ENCODE assay signal across 15 mouse cellular contexts in genomic region chr10:96266100-96266735, GRCm38 (mm10).
A peak's percentile ranks its signal among the peaks of the same experiment; 100 is the strongest.
DNase-seq lines count a peak whose midpoint lies in the region; ATAC-seq and TF ChIP-seq lines count a peak whose summit lies in the region.
"Had no signal": no experiment of that assay in that cellular context is flagged by ENCODE, and none has a peak within 500 bp of the region (broad histone marks: within the 10 kb centered on the region; RNA-seq: fewer than 3 reads in every experiment).

No protein-coding gene starts in this region.

- peaks cover 4% of the 10 kb centered on the region; the same call in 1 of the 2 replicates for H3K4me1 ChIP-seq in lung, adult 2 months (ENCODE audit: control insufficient read depth, insufficient read depth, low read length)
- H3K4me1 ChIP-seq in bone marrow macrophage, adult 2 months (ENCODE audit: control insufficient read depth, insufficient read depth, low read length), result peaks cover 47% of the 10 kb centered on the region
- peaks cover 30% of the 10 kb centered on the region for H3K4me1 ChIP-seq in embryonic facial prominence, embryonic 15.5 days

- intact Hi-C loops in heart, postnatal 14 days (cut with DNase I), result no loop called here

- peak; percentile 8 to 13 for DNase-seq in lung, adult 18-20 months
- DNase-seq in lung, adult 2 months, result no peak
- peak; percentile 50 for DNase-seq in lung, postnatal 36 days
- DNase-seq in kidney, adult 8-10 months, result no peak
- no peak for DNase-seq in heart, postnatal 14 days
- DNase-seq: adrenal gland, postnatal 25 days; cerebellum, adult 11-12 months; liver, postnatal 0 days; thymus, adult 2 months had no signal

- no peak overlapping the region for H3K4me3 ChIP-seq in lung, adult 2 months (replicated peaks; ENCODE audit: extremely low read depth, low read depth, low read length)
- no peak overlapping the region for H3K4me3 ChIP-seq in bone marrow macrophage, adult 2 months (ENCODE audit: insufficient read depth, low read length)
- no peak overlapping the region for H3K4me3 ChIP-seq in embryonic facial prominence, embryonic 15.5 days (replicated peaks)
- H3K4me3 ChIP-seq: embryonic facial prominence, embryonic 13.5 days; heart, embryonic 15.5 days had no signal

- H3K36me3 ChIP-seq in embryonic facial prominence, embryonic 15.5 days, result no peaks in the 10 kb centered on the region
- H3K36me3 ChIP-seq: embryonic facial prominence, embryonic 13.5 days; heart, embryonic 15.5 days had no signal

- H3K27ac ChIP-seq in bone marrow macrophage, adult 2 months (ENCODE audit: insufficient read depth, low read depth, low read length), result peak overlapping the region; percentile 40
- H3K27ac ChIP-seq in embryonic facial prominence, embryonic 15.5 days (replicated peaks), result peak overlapping the region; percentile 71; the same call in 1 of the 2 replicates
- H3K27ac ChIP-seq: heart, embryonic 15.5 days; kidney, postnatal 0 days had no signal

- H3K9me3 ChIP-seq in embryonic facial prominence, embryonic 15.5 days (replicated peaks), result no peaks in the 10 kb centered on the region
- H3K9me3 ChIP-seq: embryonic facial prominence, embryonic 13.5 days; heart, embryonic 15.5 days had no signal

- no peak for TF ChIP-seq POLR2A in lung, adult 2 months (IDR thresholded peaks at IDR 0.05; ENCODE audit: borderline replicate concordance, extremely low read depth, low read depth, low read length)
- no peak for TF ChIP-seq POLR2A in bone marrow macrophage, adult 2 months (IDR thresholded peaks at IDR 0.05; ENCODE audit: borderline replicate concordance, low read depth, low read length)

- no peak overlapping the region for H3K9ac ChIP-seq in embryonic facial prominence, embryonic 15.5 days
- H3K9ac ChIP-seq: embryonic facial prominence, embryonic 13.5 days; heart, embryonic 15.5 days; liver, postnatal 0 days had no signal

- H3K27me3 ChIP-seq in embryonic facial prominence, embryonic 15.5 days, result no peaks in the 10 kb centered on the region
- H3K27me3 ChIP-seq: embryonic facial prominence, embryonic 13.5 days; heart, embryonic 15.5 days had no signal

- H3K4me2 ChIP-seq in embryonic facial prominence, embryonic 15.5 days (replicated peaks), result no peak overlapping the region
- H3K4me2 ChIP-seq: embryonic facial prominence, embryonic 13.5 days; heart, embryonic 15.5 days had no signal

- TF ChIP-seq CTCF in lung, adult 2 months (IDR thresholded peaks at IDR 0.05; ENCODE audit: insufficient read depth, low read length), result no peak
- TF ChIP-seq CTCF in bone marrow macrophage, adult 2 months (IDR thresholded peaks at IDR 0.05; ENCODE audit: low read depth, low read length), result no peak

- 64% methylated on average over 9 of the region's 9 CpGs for WGBS in lung, adult 2 months
- 75% methylated on average over 9 of the region's 9 CpGs for WGBS in embryonic facial prominence, embryonic 15.5 days

- ATAC-seq in embryonic facial prominence, embryonic 15.5 days (ENCODE audit: insufficient number of reproducible peaks, low FRiP score, low TSS enrichment, low read depth), result no peak
- ATAC-seq: hindbrain, embryonic 16.5 days; liver, postnatal 0 days had no signal

Comparison
In these comparisons a context has a peak if more than half of its experiments do, and no peak if none do; other contexts are left out.
1. DNase-seq: peak in lung, adult 18-20 months (2 of 2) and lung, postnatal 36 days (single experiment); none in lung, adult 2 months (single experiment), kidney, adult 8-10 months (0 of 2) and heart, postnatal 14 days (0 of 2).